Mouse (Mus musculus) spleen, embryonic (tissue): ENCODE measurements around the gene Dimt1.

ENCODE experiments used
- CTCF ChIA-PET: fragments of 350-600 bp; sonication (Branson Sonifier 250); formaldehyde crosslinking; loops from one replicate; lab custom pipeline; 2022; lab: Charles Lee

Dimt1 gene

GRCm38 (mm10) chr13:106960557-106960956 lies 13.6 kb downstream of the Dimt1 start:
- CTCF ChIA-PET, result no interaction called here

DNA sequence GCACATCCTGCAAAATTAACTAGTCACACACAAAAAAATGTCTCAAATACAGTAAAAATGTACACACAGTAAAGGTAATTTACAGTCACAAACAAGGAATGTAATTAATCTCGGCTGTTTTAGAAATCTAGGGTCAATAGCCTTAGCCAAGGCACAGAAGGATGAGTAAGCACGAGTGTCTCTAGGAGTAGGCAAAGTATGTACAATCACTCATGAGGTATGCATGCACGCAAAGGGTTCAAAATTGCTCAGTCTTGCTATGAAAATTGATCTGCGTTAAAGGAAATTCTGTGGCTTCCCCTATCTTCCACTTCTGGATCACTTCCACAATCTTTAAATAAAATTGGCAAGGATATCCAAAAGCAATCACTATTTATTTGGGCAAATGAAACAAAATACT lies 14.6 kb downstream of the Dimt1 start:
- CTCF ChIA-PET, result interaction anchor here (0.5 kb wide), 1 partner anchor 1470 kb away, joined by 8 read pairs; no protein-coding TSS in a partner anchor

GRCm38 (mm10) chr13:106996891-106997290 lies 50.0 kb downstream of the Dimt1 start:
- CTCF ChIA-PET, result no interaction called here

DNA sequence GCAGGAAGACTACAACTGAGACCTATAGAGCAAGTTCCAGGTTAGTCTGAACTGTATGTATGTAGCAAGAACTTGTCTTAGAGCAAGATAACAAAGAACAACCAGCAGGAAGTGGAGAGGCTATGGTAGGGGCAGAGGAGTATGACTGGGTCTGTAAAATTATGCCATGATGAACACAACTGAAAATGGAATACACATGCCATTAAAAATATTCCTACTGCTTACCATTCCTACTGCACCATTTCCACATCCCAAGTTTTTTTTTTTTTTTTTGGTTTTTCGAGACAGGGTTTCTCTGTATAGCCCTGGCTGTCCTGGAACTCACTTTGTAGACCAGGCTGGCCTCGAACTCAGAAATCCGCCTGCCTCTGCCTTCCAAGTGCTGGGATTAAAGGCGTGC lies 50.6 kb downstream of the Dimt1 start:
- CTCF ChIA-PET, result interaction anchor here (0.6 kb wide), 1 partner anchor 15 kb away, joined by 3 read pairs; no protein-coding TSS in a partner anchor

DNA sequence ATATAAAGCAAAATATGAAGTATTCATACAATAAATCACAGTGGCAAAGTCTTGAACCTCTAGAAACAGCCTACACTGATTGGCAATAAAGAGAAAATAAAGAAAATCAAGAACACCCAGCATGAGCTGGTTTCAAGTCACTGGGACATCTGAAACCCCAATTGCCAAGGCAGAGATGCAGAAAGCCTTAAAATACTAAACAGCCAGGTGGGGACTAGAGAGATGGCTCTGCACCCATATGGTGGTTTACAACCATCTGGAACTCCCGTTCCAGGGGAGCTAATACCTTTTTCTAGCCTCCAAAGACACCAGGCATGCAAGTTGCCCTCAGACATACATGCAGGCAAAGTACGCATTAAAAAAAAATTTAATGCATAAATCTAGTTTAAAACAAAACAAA lies 51.1 kb downstream of the Dimt1 start:
- CTCF ChIA-PET, result interaction anchor here (0.6 kb wide), 1 partner anchor 16 kb away, joined by 3 read pairs; no protein-coding TSS in a partner anchor

DNA sequence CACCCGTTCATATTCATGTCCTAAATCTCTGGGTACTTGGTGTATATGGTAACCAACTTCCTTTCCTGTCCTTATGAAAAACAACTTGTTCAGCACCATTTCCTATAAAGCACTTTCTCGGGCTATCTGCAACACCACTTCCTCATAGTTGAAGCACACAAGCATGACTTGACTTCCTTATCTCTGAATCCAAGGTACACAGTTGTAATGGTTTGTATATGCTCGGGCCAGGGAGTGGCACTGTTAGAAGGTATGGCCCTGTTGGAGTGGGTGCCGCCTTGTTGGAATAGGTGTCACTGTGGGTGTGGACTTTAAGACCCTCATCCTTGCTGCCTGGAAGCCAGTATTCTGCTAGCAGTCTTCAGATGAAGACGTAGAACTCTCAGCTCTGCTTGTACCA lies 51.7 kb downstream of the Dimt1 start:
- CTCF ChIA-PET, result no interaction called here

GRCm38 (mm10) chr13:107003211-107003610 lies 56.3 kb downstream of the Dimt1 start:
- CTCF ChIA-PET, result interaction anchor here (0.6 kb wide), 1 partner anchor 17 kb away, joined by 3 read pairs; no protein-coding TSS in a partner anchor

GRCm38 (mm10) chr13:107008174-107008573 lies 61.2 kb downstream of the Dimt1 start:
- CTCF ChIA-PET, result no interaction called here
